Mouse (Mus musculus): ENCODE results near the gene Dppa2.
"Not testable (repeated sequence)": the region's sequence is repeated elsewhere in the genome, so short reads cannot be mapped to it uniquely, and the experiment has no call there.

Dppa2 gene

GRCm38 (mm10) chr16:48303509-48303908 lies at the start of gene Dppa2:
Dppa2 (plus strand) TSS chr16:48303908.
- no peak for DNase-seq (ENCODE audit: low spot score)

GRCm38 (mm10) chr16:48254584-48254983 lies 49.1 kb upstream of the Dppa2 start:
- no peak for DNase-seq (ENCODE audit: low spot score)

GRCm38 (mm10) chr16:48259519-48259918 lies 44.2 kb upstream of the Dppa2 start:
- DNase-seq (ENCODE audit: low spot score), result no peak

GRCm38 (mm10) chr16:48262901-48263300 lies 40.8 kb upstream of the Dppa2 start:
- no peak for DNase-seq (ENCODE audit: low spot score)

GRCm38 (mm10) chr16:48265856-48266255 lies 37.9 kb upstream of the Dppa2 start:
- DNase-seq (ENCODE audit: low spot score), result no peak

GRCm38 (mm10) chr16:48276940-48277339 lies 26.8 kb upstream of the Dppa2 start:
- DNase-seq (ENCODE audit: low spot score), result no peak

GRCm38 (mm10) chr16:48280883-48281282 lies 22.8 kb upstream of the Dppa2 start:
- DNase-seq (ENCODE audit: low spot score), result no peak

GRCm38 (mm10) chr16:48282801-48283200 lies 20.9 kb upstream of the Dppa2 start:
- no peak for DNase-seq (ENCODE audit: low spot score)

- no peak for DNase-seq (ENCODE audit: low spot score)
Observed at GRCm38 (mm10) chr16:48283517-48283916, 20.2 kb upstream of the Dppa2 start, which contains the start of gene Dppa4. Dppa4 (plus strand) TSS chr16:48283733.

GRCm38 (mm10) chr16:48285517-48285916 lies 18.2 kb upstream of the Dppa2 start:
- DNase-seq (ENCODE audit: low spot score), result no peak

- no peak for DNase-seq (ENCODE audit: low spot score)
Observed at GRCm38 (mm10) chr16:48297384-48298136, 6.1 kb upstream of the Dppa2 start.

- DNase-seq (ENCODE audit: low spot score), result no peak
Observed at GRCm38 (mm10) chr16:48299884-48300283, 3.8 kb upstream of the Dppa2 start.

- DNase-seq (ENCODE audit: low spot score), result no peak
Observed at GRCm38 (mm10) chr16:48303983-48304382, 275 bp downstream of the Dppa2 start.

- DNase-seq (ENCODE audit: low spot score), result not testable (repeated sequence)
Observed at GRCm38 (mm10) chr16:48308916-48309315, 5.2 kb downstream of the Dppa2 start.

GRCm38 (mm10) chr16:48309912-48310630 lies 6.4 kb downstream of the Dppa2 start:
- no peak for DNase-seq (ENCODE audit: low spot score)

GRCm38 (mm10) chr16:48315294-48315693 lies 11.6 kb downstream of the Dppa2 start:
- no peak for DNase-seq (ENCODE audit: low spot score)

GRCm38 (mm10) chr16:48320781-48321180 lies 17.1 kb downstream of the Dppa2 start:
- no peak for DNase-seq (ENCODE audit: low spot score)

GRCm38 (mm10) chr16:48323133-48323532 lies 19.4 kb downstream of the Dppa2 start:
- no peak for DNase-seq (ENCODE audit: low spot score)

- DNase-seq (ENCODE audit: low spot score), result no peak
Observed at GRCm38 (mm10) chr16:48323602-48324345, 20.1 kb downstream of the Dppa2 start.

GRCm38 (mm10) chr16:48326903-48327302 lies 23.2 kb downstream of the Dppa2 start:
- no peak for DNase-seq (ENCODE audit: low spot score)

GRCm38 (mm10) chr16:48328420-48328819 lies 24.7 kb downstream of the Dppa2 start:
- DNase-seq (ENCODE audit: low spot score), result no peak

- no peak for DNase-seq (ENCODE audit: low spot score)
Observed at GRCm38 (mm10) chr16:48331822-48332221, 28.1 kb downstream of the Dppa2 start.

GRCm38 (mm10) chr16:48335326-48335725 lies 31.6 kb downstream of the Dppa2 start:
- no peak for DNase-seq (ENCODE audit: low spot score)

Data from urinary bladder, postnatal 14 days (tissue).